Mouse (Mus musculus) spleen, embryonic (tissue): Measurements from ENCODE around the gene Tsc22d1.

Source experiments
- CTCF ChIA-PET: fragments of 350-600 bp; sonication (Branson Sonifier 250); formaldehyde crosslinking; loops from one replicate; lab custom pipeline; 2022; lab: Charles Lee

The Tsc22d1 gene

GRCm38 (mm10) chr14:76414862-76415780, at the start of gene Tsc22d1:
TSS of gene Tsc22d1 (plus strand) at chr14:76414961.
- CTCF ChIA-PET, result interaction anchor here (0.7 kb wide), 1 partner anchor 252 kb away, joined by 5 read pairs; no protein-coding TSS in a partner anchor

GRCm38 (mm10) chr14:76373638-76374037, 41.1 kb upstream of the Tsc22d1 start:
- CTCF ChIA-PET, result no interaction called here

GRCm38 (mm10) chr14:76374601-76375000, 40.2 kb upstream of the Tsc22d1 start:
- CTCF ChIA-PET, result no interaction called here

- CTCF ChIA-PET, result interaction anchor here (0.5 kb wide), 1 partner anchor 1775 kb away, joined by 7 read pairs; no protein-coding TSS in a partner anchor
These were observed 38.2 kb upstream of the Tsc22d1 start for GRCm38 (mm10) chr14:76376561-76376960.

GRCm38 (mm10) chr14:76379411-76379810, 35.4 kb upstream of the Tsc22d1 start:
- CTCF ChIA-PET, result no interaction called here

GRCm38 (mm10) chr14:76388025-76388424, 26.7 kb upstream of the Tsc22d1 start:
- CTCF ChIA-PET, result no interaction called here

GRCm38 (mm10) chr14:76398251-76398650, 16.5 kb upstream of the Tsc22d1 start:
- CTCF ChIA-PET, result no interaction called here

GRCm38 (mm10) chr14:76402574-76402973, 12.2 kb upstream of the Tsc22d1 start:
- CTCF ChIA-PET, result no interaction called here

GRCm38 (mm10) chr14:76409111-76409510, 5.7 kb upstream of the Tsc22d1 start:
- CTCF ChIA-PET, result no interaction called here

GRCm38 (mm10) chr14:76413773-76414121, 1.0 kb upstream of the Tsc22d1 start:
- CTCF ChIA-PET, result no interaction called here

GRCm38 (mm10) chr14:76414122-76414861, 469 bp upstream of the Tsc22d1 start:
- CTCF ChIA-PET, result no interaction called here

GRCm38 (mm10) chr14:76415781-76416301, 1.1 kb downstream of the Tsc22d1 start:
- CTCF ChIA-PET, result no interaction called here

- CTCF ChIA-PET, result no interaction called here
These were observed 1.7 kb downstream of the Tsc22d1 start for GRCm38 (mm10) chr14:76416366-76417040.

GRCm38 (mm10) chr14:76417346-76417745, 2.6 kb downstream of the Tsc22d1 start:
- CTCF ChIA-PET, result no interaction called here

GRCm38 (mm10) chr14:76420726-76421125, 6.0 kb downstream of the Tsc22d1 start:
- CTCF ChIA-PET, result no interaction called here

GRCm38 (mm10) chr14:76421162-76421561, 6.4 kb downstream of the Tsc22d1 start:
- CTCF ChIA-PET, result no interaction called here

GRCm38 (mm10) chr14:76425422-76425821, 10.7 kb downstream of the Tsc22d1 start:
- CTCF ChIA-PET, result no interaction called here

GRCm38 (mm10) chr14:76425986-76426530, 11.3 kb downstream of the Tsc22d1 start:
- CTCF ChIA-PET, result no interaction called here

- CTCF ChIA-PET, result no interaction called here
These were observed 14.1 kb downstream of the Tsc22d1 start for GRCm38 (mm10) chr14:76428855-76429254.

- CTCF ChIA-PET, result no interaction called here
These were observed 17.2 kb downstream of the Tsc22d1 start for GRCm38 (mm10) chr14:76431918-76432317.

- CTCF ChIA-PET, result no interaction called here
These were observed 17.6 kb downstream of the Tsc22d1 start for GRCm38 (mm10) chr14:76432369-76432768.
